Mouse (Mus musculus) stomach, postnatal 0 days (tissue): Measurements from ENCODE around the gene Ppfibp2.

Source experiments
- CTCF ChIP-seq: IDR thresholded peaks from 2 replicates; pipeline ENCODE4 v1.5.1; 2016; ENCODE audit warnings: antibody characterized with exemption, low read depth, mild to moderate bottlenecking, moderate library complexity
- EP300 ChIP-seq: optimal IDR thresholded peaks from 2 replicates; pipeline ENCODE3; 2016; ENCODE audit warnings: antibody characterized with exemption

DNA sequence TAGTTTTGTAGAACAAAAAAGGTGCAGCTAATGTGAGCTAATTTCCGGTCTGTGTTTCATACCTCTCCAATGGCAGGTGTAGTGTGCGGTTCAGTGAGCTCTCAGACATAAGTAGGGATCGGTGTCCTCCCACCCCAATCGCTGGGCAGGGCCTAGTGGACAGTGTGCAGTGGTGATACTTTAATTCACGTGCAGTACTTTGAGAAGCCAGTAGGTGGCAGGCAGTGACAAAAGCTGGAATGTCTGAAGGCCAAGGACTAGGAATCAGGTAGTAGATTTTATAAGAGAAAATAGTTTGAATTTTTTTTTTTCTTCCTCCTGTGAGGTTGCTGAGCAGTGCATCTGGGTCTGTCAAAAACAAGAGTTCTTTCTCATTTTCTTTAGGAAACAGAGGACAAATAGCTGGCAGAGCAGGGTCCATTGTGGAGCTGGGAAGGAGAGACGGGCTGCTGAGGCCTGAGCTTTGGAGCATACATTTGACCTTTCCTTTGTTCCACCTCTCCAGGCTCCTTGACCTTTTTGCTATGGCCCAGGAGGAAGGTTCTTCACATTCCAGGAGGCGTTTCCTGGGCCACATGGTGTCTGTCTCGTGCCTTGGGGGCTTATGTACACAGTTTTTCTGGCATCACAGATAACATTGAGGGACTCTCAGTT lies 66.3 kb downstream of the Ppfibp2 start:
- TF ChIP-seq CTCF: peak; percentile 97
- TF ChIP-seq EP300: no peak
